Mouse (Mus musculus) heart, postnatal 10 days (tissue): ENCODE results near the gene Flvcr2. TPM values are rescaled to one million over a fixed set of nuclear protein-coding genes. Genes with fewer than 3 reads are reported as not detected.
A peak's percentile ranks its signal among the peaks of the same experiment; 100 is the strongest.

Experiments
- DNase-seq, 2 experiments: peaks; one replicate each; pipeline ENCODE4 v3.0.0; 2021
- intact Hi-C: fragments of 180-260 bp; cut with DNase I; formaldehyde crosslinking; loops from one replicate; pipeline ENCODE4 v1.15.1; 2025
- total RNA-seq, 2 experiments: library from RNA; stranded (reverse); gene quantifications; 2 replicates each; pipeline ENCODE4 v1.2.3; 2021

Flvcr2 gene
- total RNA-seq, 2 experiments from 2014 or later, result 3.3 to 3.8 TPM

GRCm38 (mm10) chr12:85729022-85729944, 17.1 kb upstream of the Flvcr2 start:
- intact Hi-C loops, result loop anchor here (5.0 kb wide), 3 partner anchors 42 to 392 kb away; partner anchors contain the start of genes Batf and Nek9
- DNase-seq, result peak; percentile 70 to 78

GRCm38 (mm10) chr12:85729945-85730290, 16.4 kb upstream of the Flvcr2 start:
- DNase-seq, result no peak
- intact Hi-C loops, result loop anchor here (5.0 kb wide), 3 partner anchors 43 to 393 kb away; partner anchors contain the start of genes Batf and Nek9

GRCm38 (mm10) chr12:85736203-85736602, 10.1 kb upstream of the Flvcr2 start:
- peak; percentile 35 to 45 for DNase-seq
- intact Hi-C loops, result no loop called here

GRCm38 (mm10) chr12:85736960-85737359, 9.4 kb upstream of the Flvcr2 start:
- no peak for DNase-seq
- intact Hi-C loops, result no loop called here

GRCm38 (mm10) chr12:85746696-85747219, 419 bp downstream of the Flvcr2 start:
- intact Hi-C loops, result loop anchor here (2.0 kb wide), 1 partner anchor 332 kb away; the partner anchor contains the start of gene Tgfb3
- no peak for DNase-seq

DNA sequence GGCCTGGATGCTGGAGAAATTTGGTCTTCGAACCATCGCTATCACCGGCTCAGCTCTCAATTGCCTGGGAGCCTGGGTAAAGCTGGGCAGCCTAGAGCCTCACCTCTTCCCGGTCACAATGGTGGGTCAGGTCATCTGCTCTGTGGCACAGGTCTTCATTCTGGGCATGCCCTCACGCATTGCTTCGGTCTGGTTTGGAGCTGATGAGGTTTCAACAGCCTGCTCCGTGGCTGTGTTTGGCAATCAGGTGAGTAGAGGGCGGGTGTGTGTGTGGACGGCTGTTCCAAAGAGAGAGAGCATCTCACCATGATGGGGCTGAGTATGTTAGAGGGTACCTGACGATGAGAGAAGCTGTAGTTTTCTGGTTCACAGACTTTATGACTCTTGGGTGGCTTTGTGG, 1.0 kb downstream of the Flvcr2 start:
- intact Hi-C loops, result loop anchor here (2.0 kb wide), 1 partner anchor 331 kb away; the partner anchor contains the start of gene Tgfb3
- DNase-seq, result no peak

- intact Hi-C loops, result no loop called here
- DNase-seq, result no peak
These were observed 3.5 kb downstream of the Flvcr2 start for GRCm38 (mm10) chr12:85749861-85750260.

- intact Hi-C loops, result no loop called here
- DNase-seq, result no peak
These were observed 5.8 kb downstream of the Flvcr2 start for GRCm38 (mm10) chr12:85752116-85752515.

DNA sequence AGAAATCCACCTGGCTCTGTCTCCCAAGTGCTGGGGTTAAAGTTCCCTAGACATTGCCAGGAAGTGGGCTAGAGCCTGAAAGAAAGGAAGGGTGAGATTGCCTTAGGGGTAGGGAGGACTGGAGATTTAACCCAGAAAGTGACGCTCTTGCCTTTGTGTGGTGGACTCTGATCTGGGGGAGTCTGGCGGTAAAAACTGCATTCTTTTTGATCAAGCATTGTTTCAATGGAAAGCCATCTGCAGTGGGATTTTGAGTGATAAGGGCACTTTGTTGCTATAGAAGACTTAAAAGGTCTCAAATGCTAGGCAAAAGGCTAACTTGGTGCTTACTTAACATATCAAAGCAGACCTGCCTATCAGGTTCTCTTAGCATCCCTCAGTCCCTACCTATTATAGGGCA, 6.9 kb downstream of the Flvcr2 start:
- intact Hi-C loops, result no loop called here
- no peak for DNase-seq

GRCm38 (mm10) chr12:85754611-85755265, 8.4 kb downstream of the Flvcr2 start:
- DNase-seq, result no peak
- intact Hi-C loops, result no loop called here

DNA sequence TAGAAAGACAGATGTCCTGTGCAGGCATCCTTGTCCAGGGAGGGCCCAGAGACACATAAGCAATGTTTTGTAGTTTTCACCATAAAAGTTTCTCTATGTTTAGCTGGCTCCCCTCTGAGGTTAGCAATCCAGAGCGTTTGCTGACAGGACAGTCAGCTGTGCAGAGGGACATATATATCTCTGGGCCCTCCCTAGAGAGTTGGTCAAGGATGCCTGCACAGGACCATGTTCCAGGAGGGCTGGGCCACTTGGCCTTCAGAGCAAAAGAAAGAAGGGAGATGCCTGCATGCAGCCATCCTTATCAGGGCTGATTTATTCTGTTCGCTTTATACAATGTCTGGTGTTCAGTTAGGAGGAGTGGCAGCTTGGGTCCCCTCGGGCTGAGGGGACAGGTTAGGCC, 10.1 kb downstream of the Flvcr2 start:
- intact Hi-C loops, result no loop called here
- DNase-seq, result no peak

GRCm38 (mm10) chr12:85757074-85757473, 10.7 kb downstream of the Flvcr2 start:
- DNase-seq, result peak in 1 of 2 experiments; percentile 26
- intact Hi-C loops, result no loop called here

DNA sequence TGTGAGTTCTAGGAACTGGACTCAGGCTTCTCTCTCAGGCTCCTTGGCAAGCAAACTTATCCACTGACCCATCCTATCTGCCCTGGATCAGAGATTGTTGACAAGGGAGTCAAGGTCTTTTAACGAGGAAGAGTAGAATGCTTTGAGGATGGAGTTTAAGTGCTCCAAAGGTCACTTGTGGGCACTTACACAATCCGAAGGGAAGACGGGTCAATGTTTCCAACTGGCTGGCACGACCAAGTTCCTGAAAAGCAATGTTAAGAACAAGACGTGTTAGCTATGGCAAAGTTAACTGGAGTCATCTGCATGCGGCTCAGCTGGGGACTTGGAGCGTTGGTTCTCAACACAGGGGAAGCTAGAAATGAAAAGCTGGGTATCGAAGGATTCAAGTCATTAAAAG, 12.4 kb downstream of the Flvcr2 start:
- DNase-seq, result no peak
- intact Hi-C loops, result no loop called here

GRCm38 (mm10) chr12:85761471-85761870, 15.1 kb downstream of the Flvcr2 start:
- peak; percentile 55 to 68 for DNase-seq
- intact Hi-C loops, result no loop called here

DNA sequence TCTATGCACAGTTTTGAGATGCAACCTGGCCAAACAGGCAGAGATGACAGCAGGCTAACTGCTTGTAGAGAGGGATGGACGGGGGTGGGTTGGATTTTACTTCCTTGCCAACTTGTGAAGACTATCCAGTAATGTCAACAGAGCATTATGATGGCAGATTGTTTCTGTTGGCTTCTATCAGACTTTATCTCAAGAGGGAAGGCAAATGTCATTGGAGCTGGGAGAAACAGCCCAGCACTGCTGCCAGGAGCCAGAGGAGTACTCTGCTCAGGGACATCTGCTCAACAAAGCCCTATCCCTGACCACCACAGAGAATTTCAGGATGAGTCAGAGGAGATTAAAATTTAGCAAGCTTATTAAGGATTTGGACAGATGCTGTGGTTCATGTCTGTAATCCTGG, 18.3 kb downstream of the Flvcr2 start:
- DNase-seq, result no peak
- intact Hi-C loops, result no loop called here

DNA sequence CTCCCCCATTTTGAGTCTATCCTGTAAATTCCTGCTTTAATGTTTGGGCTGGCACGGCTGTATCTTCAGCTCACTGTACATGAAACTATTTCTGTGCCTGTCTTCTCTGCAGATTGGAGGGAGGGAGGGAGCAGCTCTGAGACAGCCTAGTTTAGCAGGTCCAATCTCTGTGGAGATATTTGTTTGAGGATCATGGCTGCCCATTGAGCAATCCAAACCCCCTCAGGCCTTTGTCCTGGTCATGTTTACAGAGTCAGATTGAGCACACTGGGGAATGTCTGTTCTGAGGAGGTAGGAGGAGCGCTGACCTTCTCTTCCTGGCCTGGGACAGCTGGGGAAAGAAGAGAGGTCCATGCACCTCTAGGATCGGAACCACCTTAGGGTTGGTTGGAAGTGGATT, 19.9 kb downstream of the Flvcr2 start:
- intact Hi-C loops, result no loop called here
- DNase-seq, result no peak

- peak in 1 of 2 experiments; percentile 18 for DNase-seq
- intact Hi-C loops, result no loop called here
These were observed 21.4 kb downstream of the Flvcr2 start for GRCm38 (mm10) chr12:85767750-85768149.

- intact Hi-C loops, result no loop called here
- DNase-seq, result peak; percentile 67 to 68
These were observed 25.0 kb downstream of the Flvcr2 start for GRCm38 (mm10) chr12:85771356-85771755.

GRCm38 (mm10) chr12:85778962-85779361, 32.6 kb downstream of the Flvcr2 start:
- intact Hi-C loops, result no loop called here
- DNase-seq, result no peak

DNA sequence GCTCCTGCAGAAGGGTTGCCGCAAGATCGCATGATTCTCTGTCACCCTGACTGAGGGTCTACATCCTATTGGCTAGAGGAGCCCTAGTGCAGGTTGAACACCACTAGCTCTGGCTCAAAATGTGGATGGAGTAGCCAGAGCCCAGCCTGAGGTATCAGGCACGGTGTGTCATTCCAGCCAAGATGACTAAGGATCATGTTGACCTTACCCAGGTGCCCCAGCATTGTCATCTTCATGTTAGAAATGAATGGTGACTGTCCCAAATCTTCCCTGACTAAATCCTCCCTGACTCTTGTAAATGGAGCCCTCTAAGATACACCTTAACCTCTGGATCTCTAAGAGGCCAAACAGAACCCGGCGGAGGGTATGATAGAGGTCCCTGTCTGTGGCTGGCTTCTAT, 33.4 kb downstream of the Flvcr2 start:
- intact Hi-C loops, result no loop called here
- DNase-seq, result no peak

GRCm38 (mm10) chr12:85781606-85782005, 35.3 kb downstream of the Flvcr2 start:
- intact Hi-C loops, result no loop called here
- DNase-seq, result no peak
